Mouse (Mus musculus): Measurements from ENCODE around the gene BC048562. TPM values are rescaled to one million over a fixed set of nuclear protein-coding genes. Genes with fewer than 3 reads are reported as not detected.

Gene BC048562
- total and polyA plus RNA-seq, 3 experiments, result not detected

DNA sequence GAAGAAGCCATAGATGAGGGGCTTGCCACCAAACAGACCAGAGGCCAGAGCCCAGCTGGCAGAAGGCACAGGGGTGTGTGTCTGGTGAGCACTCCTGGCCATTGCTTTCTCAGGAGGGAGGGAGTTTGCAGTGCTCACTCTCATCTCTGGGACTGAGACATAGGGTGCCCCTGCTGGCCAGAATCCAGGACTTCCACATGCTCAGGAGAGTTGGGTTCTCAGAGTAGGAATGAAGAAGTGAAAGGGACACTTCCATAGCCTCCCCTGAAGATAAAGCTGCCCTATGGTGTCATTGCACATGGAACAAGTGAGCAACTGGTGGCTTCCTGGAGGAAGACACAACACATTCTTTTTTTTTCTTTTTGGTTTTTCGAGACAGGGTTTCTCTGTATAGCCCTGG is 38.2 kb downstream of the BC048562 start:
- H3K4me1 ChIP-seq (ENCODE audit: control insufficient read depth in 1 of 2, insufficient read depth in 2 of 2), result no peaks in the 10 kb centered on the region
- no peaks in the 10 kb centered on the region for H3K9me3 ChIP-seq (replicated peaks; ENCODE audit: low read length)
- no peak for DNase-seq (ENCODE audit: extremely low read depth)
- H3K4me3 ChIP-seq (replicated peaks in 1 of 3; ENCODE audit: low read depth in 2 of 3, low read length in 2 of 3, poor library complexity in 1 of 3), result no peak overlapping the region
- H3K79me2 ChIP-seq (replicated peaks; ENCODE audit: control insufficient read depth, extremely low read depth, insufficient read depth, poor library complexity, severe bottlenecking), result no peaks in the 10 kb centered on the region
- H3K27me3 ChIP-seq (replicated peaks), result no peaks in the 10 kb centered on the region
- TF ChIP-seq USF2 (conservative IDR thresholded peaks at IDR 0.05; ENCODE audit: low read depth, low read length) (no peak), MYC (IDR thresholded peaks at IDR 0.05; ENCODE audit: low read depth, low read length) (no peak), CHD1 (IDR thresholded peaks at IDR 0.05; ENCODE audit: low read depth, low read length) (no peak), SMC3 (IDR thresholded peaks at IDR 0.05; ENCODE audit: low read depth, low read length) (no peak), MAX (IDR thresholded peaks at IDR 0.05; ENCODE audit: low read length) (no peak), NRF1 (IDR thresholded peaks at IDR 0.05; ENCODE audit: low read depth, low read length) (no peak), MXI1 (IDR thresholded peaks at IDR 0.05; ENCODE audit: low read depth, low read length) (no peak), UBTF (IDR thresholded peaks at IDR 0.05; ENCODE audit: low read depth, low read length) (no peak)
- no peak overlapping the region for H3K9ac ChIP-seq (ENCODE audit: insufficient read depth, low read depth)
- no peaks in the 10 kb centered on the region for H3K36me3 ChIP-seq (replicated peaks in 1 of 2; ENCODE audit: control insufficient read depth in 1 of 2, insufficient read depth in 1 of 2, low read length in 1 of 2)
- H3K4me2 ChIP-seq (ENCODE audit: insufficient read depth, low read depth, poor library complexity, severe bottlenecking), result no peak overlapping the region
- in situ Hi-C loops (cut with MboI; ENCODE audit: low pct_ligation_motif_present, low pct_unique_long_range_greater_than_20kb, low sequenced_read_pairs), result no loop called here
- dilution Hi-C loops (cut with MboI; ENCODE audit: extremely low pct_ligation_motif_present, extremely low pct_unique_long_range_greater_than_20kb, low sequenced_read_pairs), result no loop called here
- no peak overlapping the region for H3K27ac ChIP-seq (ENCODE audit: insufficient read depth, low read depth)

DNA sequence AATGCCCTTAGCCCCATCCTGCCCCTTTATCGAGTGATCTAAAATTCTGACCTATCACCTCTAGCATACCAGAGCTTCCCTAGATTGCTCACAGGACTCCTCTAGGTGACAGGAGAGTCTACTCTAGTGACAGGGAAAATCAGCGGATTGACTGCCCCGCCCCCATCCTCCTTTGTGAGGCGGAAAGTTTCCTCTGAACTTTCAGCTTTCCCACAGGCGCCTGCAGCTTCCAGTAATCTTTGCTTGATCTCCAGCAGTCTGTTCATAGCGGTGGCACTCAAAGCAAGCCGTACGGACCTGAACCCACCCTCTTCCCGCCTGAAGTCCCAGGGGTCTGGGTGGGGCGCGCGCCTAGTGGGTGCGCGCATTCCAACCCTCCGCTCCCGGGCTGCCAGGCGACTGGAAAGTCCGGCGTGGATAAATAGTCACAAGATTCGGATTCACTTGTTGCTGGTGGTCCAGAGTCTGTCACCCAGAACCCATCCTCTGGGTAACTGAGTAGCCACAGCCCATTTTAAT is 42.4 kb downstream of the BC048562 start:
- no peaks in the 10 kb centered on the region for H3K27me3 ChIP-seq (replicated peaks)
- no peak overlapping the region for H3K27ac ChIP-seq (ENCODE audit: insufficient read depth, low read depth)
- H3K9me3 ChIP-seq (replicated peaks; ENCODE audit: low read length), result no peaks in the 10 kb centered on the region
- H3K4me2 ChIP-seq (ENCODE audit: insufficient read depth, low read depth, poor library complexity, severe bottlenecking), result no peak overlapping the region
- dilution Hi-C loops (cut with MboI; ENCODE audit: extremely low pct_ligation_motif_present, extremely low pct_unique_long_range_greater_than_20kb, low sequenced_read_pairs), result no loop called here
- DNase-seq (ENCODE audit: extremely low read depth), result no peak
- no peaks in the 10 kb centered on the region for H3K36me3 ChIP-seq (replicated peaks in 1 of 2; ENCODE audit: control insufficient read depth in 1 of 2, insufficient read depth in 1 of 2, low read length in 1 of 2)
- no peak overlapping the region for H3K9ac ChIP-seq (ENCODE audit: insufficient read depth, low read depth)
- no peaks in the 10 kb centered on the region for H3K4me1 ChIP-seq (ENCODE audit: control insufficient read depth in 1 of 2, insufficient read depth in 2 of 2)
- in situ Hi-C loops (cut with MboI; ENCODE audit: low pct_ligation_motif_present, low pct_unique_long_range_greater_than_20kb, low sequenced_read_pairs), result no loop called here
- TF ChIP-seq HCFC1 (IDR thresholded peaks at IDR 0.05; ENCODE audit: low read depth, low read length), result no peak
- no peak for TF ChIP-seq NRF1 (IDR thresholded peaks at IDR 0.05; ENCODE audit: low read depth, low read length)
- TF ChIP-seq IRF4 (IDR thresholded peaks at IDR 0.05; ENCODE audit: low read depth, low read length), result no peak
- no peak for TF ChIP-seq MAX (IDR thresholded peaks at IDR 0.05; ENCODE audit: low read length)
- no peak for TF ChIP-seq CHD1 (IDR thresholded peaks at IDR 0.05; ENCODE audit: low read depth, low read length)
- no peak for TF ChIP-seq MEF2A (IDR thresholded peaks at IDR 0.05; ENCODE audit: borderline replicate concordance, low read depth, low read length)
- no peak for TF ChIP-seq TCF12 (IDR thresholded peaks at IDR 0.05; ENCODE audit: low read depth, low read length)
- no peak for TF ChIP-seq ELF1 (IDR thresholded peaks at IDR 0.05; ENCODE audit: low read depth, low read length)
- TF ChIP-seq RCOR1 (conservative IDR thresholded peaks at IDR 0.05; ENCODE audit: low read depth, low read length), result no peak
- no peak for TF ChIP-seq MYC (IDR thresholded peaks at IDR 0.05; ENCODE audit: low read depth, low read length)
- H3K4me3 ChIP-seq (replicated peaks in 1 of 3; ENCODE audit: low read depth in 2 of 3, low read length in 2 of 3, poor library complexity in 1 of 3), result no peak overlapping the region
- no peaks in the 10 kb centered on the region for H3K79me2 ChIP-seq (replicated peaks; ENCODE audit: control insufficient read depth, extremely low read depth, insufficient read depth, poor library complexity, severe bottlenecking)

All from CH12.LX (cell line).